Mouse (Mus musculus): Measurements from ENCODE around the gene Inpp5k. TPM values are rescaled to one million over a fixed set of nuclear protein-coding genes. Genes with fewer than 3 reads are reported as not detected.
A peak's percentile ranks its signal among the peaks of the same experiment; 100 is the strongest.

Inpp5k gene
- polyA plus RNA-seq (2015; fragmentation: Nextera tagmentation; extraction: Ambion mirVana), result 20.6 and 23.8 TPM in 2 replicates

DNA sequence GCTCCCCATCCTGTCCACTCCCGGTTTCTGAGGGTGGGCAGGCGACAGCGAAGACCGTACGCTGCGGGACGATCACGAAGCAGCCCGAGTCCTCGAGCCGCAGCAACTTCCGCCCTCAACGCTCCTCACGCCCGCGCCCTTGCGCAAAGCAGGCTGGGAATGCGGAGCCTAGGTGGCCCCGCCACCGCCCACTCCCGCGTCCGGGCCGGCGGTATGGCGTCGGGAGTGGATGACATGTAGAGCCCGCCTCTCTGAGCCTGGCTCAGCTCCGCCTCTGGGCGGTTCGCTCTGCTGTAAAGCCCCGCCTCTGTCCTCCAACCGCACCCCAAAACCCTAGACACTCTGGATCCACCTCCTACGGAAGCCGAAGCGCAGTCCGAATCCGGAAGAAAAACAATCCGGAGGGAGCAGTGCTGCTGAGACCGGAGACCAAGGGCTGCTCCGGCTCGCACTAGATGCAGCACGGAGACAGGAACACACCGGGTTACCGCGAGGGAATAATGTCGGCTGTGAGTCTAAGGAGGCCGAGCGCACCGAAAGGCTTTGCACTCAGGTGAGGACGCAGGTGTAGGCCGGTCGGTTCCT lies at the start of gene Inpp5k:
Inpp5k (plus strand) TSS at position 344 of the 585 bp plus-strand sequence.
- H3K9me3 ChIP-seq (ENCODE audit: control insufficient read depth), result no peaks in the 10 kb centered on the region
- peak within 1 kb of the TSS; percentile 76 for H3K27ac ChIP-seq (ENCODE audit: low read depth, low read length)
- no peaks in the 10 kb centered on the region for H3K4me1 ChIP-seq (replicated peaks; ENCODE audit: control insufficient read depth, insufficient read depth, low read length)
- H3K4me2 ChIP-seq (replicated peaks; ENCODE audit: low read depth), result peak within 1 kb of the TSS; percentile 79
- no peaks in the 10 kb centered on the region for H3K27me3 ChIP-seq (replicated peaks; ENCODE audit: control insufficient read depth, insufficient read depth, low read length)
- no peak for TF ChIP-seq CTCF (IDR thresholded peaks at IDR 0.05; ENCODE audit: low read depth)
- peak; percentile 98 for ATAC-seq
- peaks cover 29% of the 10 kb centered on the region for H3K36me3 ChIP-seq (ENCODE audit: control insufficient read depth, insufficient read depth)
- H3K9ac ChIP-seq (ENCODE audit: low read depth, low read length), result peak within 1 kb of the TSS; percentile 75
- WGBS, result under 1% methylated on average over 53 of the region's 53 CpGs
- H3K4me3 ChIP-seq (ENCODE audit: low read depth, low read length), result peak within 1 kb of the TSS; percentile 84

DNA sequence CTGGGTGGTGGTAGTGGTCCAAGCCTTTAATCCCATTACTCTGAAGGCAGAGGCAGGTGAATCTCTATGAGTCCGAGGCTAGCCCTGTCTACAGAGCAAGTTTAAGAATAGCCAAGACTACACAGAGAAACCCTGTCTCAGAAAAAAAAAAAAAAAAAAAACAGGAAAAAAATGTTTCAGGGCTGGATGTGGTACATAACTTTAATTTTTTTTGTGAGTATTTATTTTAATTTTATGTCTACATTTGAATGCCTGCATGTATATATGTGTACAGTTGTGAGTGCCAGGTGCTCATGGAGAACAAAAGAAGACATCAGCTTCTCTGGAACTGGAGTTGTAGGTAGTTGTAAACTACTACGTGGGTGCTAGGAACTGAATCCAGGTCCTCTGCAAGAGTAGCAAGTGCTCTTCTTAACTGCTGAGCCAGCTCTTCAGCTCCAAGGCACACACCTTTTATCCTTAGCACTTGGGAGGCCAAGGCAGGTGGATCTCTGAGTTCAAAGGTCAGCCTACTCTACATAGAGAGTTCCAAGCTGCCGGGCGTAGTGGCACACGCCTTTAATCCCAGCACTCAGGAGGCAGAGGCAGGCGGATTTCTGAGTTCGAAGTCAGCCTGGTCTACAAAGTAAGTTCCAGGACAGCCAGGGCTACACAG lies 49.2 kb upstream of the Inpp5k start:
- 79% methylated on average over 7 of the region's 7 CpGs for WGBS
- H3K36me3 ChIP-seq (ENCODE audit: control insufficient read depth, insufficient read depth), result no peaks in the 10 kb centered on the region
- no peaks in the 10 kb centered on the region for H3K9me3 ChIP-seq (ENCODE audit: control insufficient read depth)
- no peak overlapping the region for H3K9ac ChIP-seq (ENCODE audit: low read depth, low read length)
- no peak overlapping the region for H3K4me3 ChIP-seq (ENCODE audit: low read depth, low read length)
- no peak overlapping the region for H3K27ac ChIP-seq (ENCODE audit: low read depth, low read length)
- peaks cover 7% of the 10 kb centered on the region; the same call in 1 of the 2 replicates for H3K4me1 ChIP-seq (replicated peaks; ENCODE audit: control insufficient read depth, insufficient read depth, low read length)
- H3K27me3 ChIP-seq (replicated peaks; ENCODE audit: control insufficient read depth, insufficient read depth, low read length), result no peaks in the 10 kb centered on the region
- H3K4me2 ChIP-seq (replicated peaks; ENCODE audit: low read depth), result no peak overlapping the region
- ATAC-seq, result no peak
- TF ChIP-seq CTCF (IDR thresholded peaks at IDR 0.05; ENCODE audit: low read depth), result no peak

GRCm38 (mm10) chr11:75583521-75583920 lies 47.3 kb upstream of the Inpp5k start:
- Histone ChIP-seq H3K4me3 (ENCODE audit: low read depth, low read length) (no peak overlapping the region), H3K36me3 (ENCODE audit: control insufficient read depth, insufficient read depth) (no peaks in the 10 kb centered on the region), H3K9me3 (ENCODE audit: control insufficient read depth) (no peaks in the 10 kb centered on the region), H3K4me2 (replicated peaks; ENCODE audit: low read depth) (no peak overlapping the region), H3K9ac (ENCODE audit: low read depth, low read length) (no peak overlapping the region), H3K27me3 (replicated peaks; ENCODE audit: control insufficient read depth, insufficient read depth, low read length) (no peaks in the 10 kb centered on the region), H3K4me1 (replicated peaks; ENCODE audit: control insufficient read depth, insufficient read depth, low read length) (peaks cover 14% of the 10 kb centered on the region; the same call in 1 of the 2 replicates), H3K27ac (ENCODE audit: low read depth, low read length) (peak overlapping the region; percentile 77)
- no peak for TF ChIP-seq CTCF (IDR thresholded peaks at IDR 0.05; ENCODE audit: low read depth)
- 25% methylated on average over 2 of the region's 2 CpGs for WGBS
- ATAC-seq, result peak; percentile 84

GRCm38 (mm10) chr11:75585061-75585460 lies 45.7 kb upstream of the Inpp5k start:
- no peak for TF ChIP-seq CTCF (IDR thresholded peaks at IDR 0.05; ENCODE audit: low read depth)
- Histone ChIP-seq H3K4me1 (replicated peaks; ENCODE audit: control insufficient read depth, insufficient read depth, low read length) (peaks cover 20% of the 10 kb centered on the region; the same call in 1 of the 2 replicates), H3K36me3 (ENCODE audit: control insufficient read depth, insufficient read depth) (0 out of 2 replicates have a peak, but pooled peaks cover 5% of the 10 kb centered on the region), H3K9ac (ENCODE audit: low read depth, low read length) (no peak overlapping the region), H3K27me3 (replicated peaks; ENCODE audit: control insufficient read depth, insufficient read depth, low read length) (no peaks in the 10 kb centered on the region), H3K9me3 (ENCODE audit: control insufficient read depth) (no peaks in the 10 kb centered on the region), H3K27ac (ENCODE audit: low read depth, low read length) (no peak overlapping the region), H3K4me2 (replicated peaks; ENCODE audit: low read depth) (no peak overlapping the region), H3K4me3 (ENCODE audit: low read depth, low read length) (no peak overlapping the region)
- ATAC-seq, result no peak
- 71% methylated on average over 4 of the region's 4 CpGs for WGBS

DNA sequence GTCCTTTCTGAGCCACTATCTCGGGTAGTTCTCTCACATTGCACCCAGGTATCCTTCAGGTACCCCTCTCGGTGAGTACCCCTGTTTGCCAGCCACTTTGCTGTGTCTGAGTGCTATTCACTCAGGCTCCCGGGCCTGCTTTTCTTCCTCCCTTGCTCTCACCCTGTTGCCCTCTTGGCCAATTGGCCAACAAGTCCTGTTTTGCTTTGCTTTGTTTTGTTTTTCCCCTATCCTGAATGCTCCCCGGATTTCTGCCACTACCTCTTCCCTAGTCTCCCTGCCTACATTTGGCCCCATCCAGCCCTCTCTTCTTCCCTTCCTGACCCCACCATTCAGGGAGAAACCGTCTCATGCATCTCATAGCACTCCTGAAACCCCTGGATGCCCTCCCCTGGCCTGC lies 44.8 kb upstream of the Inpp5k start:
- Histone ChIP-seq H3K27ac (ENCODE audit: low read depth, low read length) (no peak overlapping the region), H3K4me1 (replicated peaks; ENCODE audit: control insufficient read depth, insufficient read depth, low read length) (peaks cover 20% of the 10 kb centered on the region; the same call in 1 of the 2 replicates), H3K9ac (ENCODE audit: low read depth, low read length) (no peak overlapping the region), H3K4me2 (replicated peaks; ENCODE audit: low read depth) (no peak overlapping the region), H3K9me3 (ENCODE audit: control insufficient read depth) (no peaks in the 10 kb centered on the region), H3K27me3 (replicated peaks; ENCODE audit: control insufficient read depth, insufficient read depth, low read length) (no peaks in the 10 kb centered on the region), H3K36me3 (ENCODE audit: control insufficient read depth, insufficient read depth) (0 out of 2 replicates have a peak, but pooled peaks cover 7% of the 10 kb centered on the region), H3K4me3 (ENCODE audit: low read depth, low read length) (no peak overlapping the region)
- ATAC-seq, result no peak
- TF ChIP-seq CTCF (IDR thresholded peaks at IDR 0.05; ENCODE audit: low read depth), result no peak
- WGBS, result 87% methylated on average over 5 of the region's 5 CpGs

GRCm38 (mm10) chr11:75586963-75587362 lies 43.8 kb upstream of the Inpp5k start:
- Histone ChIP-seq H3K9ac (ENCODE audit: low read depth, low read length) (no peak overlapping the region), H3K4me2 (replicated peaks; ENCODE audit: low read depth) (no peak overlapping the region), H3K4me1 (replicated peaks; ENCODE audit: control insufficient read depth, insufficient read depth, low read length) (peaks cover 20% of the 10 kb centered on the region; the same call in 1 of the 2 replicates), H3K36me3 (ENCODE audit: control insufficient read depth, insufficient read depth) (peaks cover 13% of the 10 kb centered on the region; the same call in 1 of the 2 replicates), H3K27ac (ENCODE audit: low read depth, low read length) (no peak overlapping the region), H3K4me3 (ENCODE audit: low read depth, low read length) (no peak overlapping the region), H3K27me3 (replicated peaks; ENCODE audit: control insufficient read depth, insufficient read depth, low read length) (no peaks in the 10 kb centered on the region), H3K9me3 (ENCODE audit: control insufficient read depth) (no peaks in the 10 kb centered on the region)
- no peak for ATAC-seq
- WGBS, result 89% methylated on average over 5 of the region's 5 CpGs
- no peak for TF ChIP-seq CTCF (IDR thresholded peaks at IDR 0.05; ENCODE audit: low read depth)

Data from intestine, postnatal 0 days (tissue).